Mouse (Mus musculus) kidney, postnatal 4 days (tissue): ENCODE results near the gene Fam72a.

ENCODE experiments used
- DNase-seq, 2 experiments: peaks; one replicate each; pipeline ENCODE4 v3.0.0; 2021; ENCODE audit warnings: mixed read lengths in 2 of 2

The Fam72a gene

GRCm38 (mm10) chr1:131528081-131528507 is 391 bp downstream of the Fam72a start:
- DNase-seq, result peak; percentile 77 to 84

- DNase-seq, result no peak
Observed at GRCm38 (mm10) chr1:131528561-131529166, 961 bp downstream of the Fam72a start.

GRCm38 (mm10) chr1:131539771-131540170 is 12.1 kb downstream of the Fam72a start:
- DNase-seq, result no peak

GRCm38 (mm10) chr1:131540795-131541194 is 13.1 kb downstream of the Fam72a start:
- no peak for DNase-seq

GRCm38 (mm10) chr1:131541431-131541830 is 13.7 kb downstream of the Fam72a start:
- no peak for DNase-seq

GRCm38 (mm10) chr1:131541903-131542302 is 14.2 kb downstream of the Fam72a start:
- DNase-seq, result no peak

GRCm38 (mm10) chr1:131543886-131544565 is 16.3 kb downstream of the Fam72a start:
- DNase-seq, result no peak

- DNase-seq, result no peak
Observed at GRCm38 (mm10) chr1:131546798-131547690, 19.3 kb downstream of the Fam72a start.

GRCm38 (mm10) chr1:131548494-131549365 is 21.0 kb downstream of the Fam72a start:
- DNase-seq, result peak in 1 of 2 experiments; percentile 28

- no peak for DNase-seq
Observed at GRCm38 (mm10) chr1:131551956-131552355, 24.3 kb downstream of the Fam72a start.

- DNase-seq, result no peak
Observed at GRCm38 (mm10) chr1:131553428-131553827, 25.7 kb downstream of the Fam72a start.

- peak; percentile 85 to 90 for DNase-seq
Observed at GRCm38 (mm10) chr1:131555042-131555812, 27.5 kb downstream of the Fam72a start.

GRCm38 (mm10) chr1:131560500-131560899 is 32.8 kb downstream of the Fam72a start:
- no peak for DNase-seq

- DNase-seq, result no peak
Observed at GRCm38 (mm10) chr1:131562081-131562480, 34.4 kb downstream of the Fam72a start.

GRCm38 (mm10) chr1:131566056-131566455 is 38.4 kb downstream of the Fam72a start:
- peak in 1 of 2 experiments; percentile 21 for DNase-seq

- no peak for DNase-seq
Observed at GRCm38 (mm10) chr1:131569721-131570120, 42.0 kb downstream of the Fam72a start.

- no peak for DNase-seq
Observed at GRCm38 (mm10) chr1:131570391-131570790, 42.7 kb downstream of the Fam72a start.

GRCm38 (mm10) chr1:131573721-131574120 is 46.0 kb downstream of the Fam72a start:
- DNase-seq, result peak; percentile 26 to 40

GRCm38 (mm10) chr1:131578943-131579680 is 51.4 kb downstream of the Fam72a start:
- DNase-seq, result no peak

- no peak for DNase-seq
Observed at GRCm38 (mm10) chr1:131580389-131580788, 52.7 kb downstream of the Fam72a start.

GRCm38 (mm10) chr1:131583598-131583997 is 55.9 kb downstream of the Fam72a start:
- no peak for DNase-seq
